In the genomic region with DNA sequence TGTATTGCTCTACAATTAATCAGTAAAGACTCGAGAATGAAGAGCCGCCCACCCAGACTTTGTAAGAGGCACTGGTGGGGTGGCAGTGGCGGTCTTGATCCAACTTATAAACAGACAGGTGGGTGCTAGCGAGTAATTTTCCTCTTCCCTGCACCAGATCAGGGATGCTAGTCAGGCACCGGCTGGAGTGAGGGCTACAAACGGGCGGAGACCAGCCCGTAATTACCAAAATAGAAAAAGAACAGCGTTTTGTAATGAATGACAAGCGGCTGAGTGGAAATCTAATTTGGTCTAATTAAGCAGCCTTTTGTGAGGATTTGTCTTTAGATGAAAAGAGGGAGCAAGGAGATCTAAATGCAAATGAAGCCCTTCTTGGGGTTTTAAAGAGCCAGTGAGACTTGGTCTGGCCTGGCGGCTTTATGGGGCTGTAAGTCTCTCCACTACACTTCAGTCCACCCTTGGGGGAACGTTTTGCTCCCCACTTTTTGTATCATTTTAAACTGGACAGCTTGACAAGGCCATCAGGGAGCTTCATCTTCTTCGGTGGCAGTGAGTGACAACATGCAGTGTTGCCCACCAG, we compare ENCODE assay signal across 21 mouse cellular contexts. TPM values are rescaled to one million over a fixed set of nuclear protein-coding genes. Genes with fewer than 3 reads are reported as not detected.
DNase-seq lines count a peak whose midpoint lies in the region; ATAC-seq lines count a peak whose summit lies in the region.
"Had no signal": no experiment of that assay in that cellular context is flagged by ENCODE, and none has a peak within 500 bp of the region (broad histone marks: within the 10 kb centered on the region; RNA-seq: fewer than 3 reads in every experiment).

No protein-coding gene starts in this region.

- H3K36me3 ChIP-seq in hindbrain, embryonic 13.5 days: no peaks in the 10 kb centered on the region
- no peaks in the 10 kb centered on the region for H3K36me3 ChIP-seq in hindbrain, embryonic 16.5 days (ENCODE audit: control insufficient read depth, insufficient read depth, low read length)
- no peaks in the 10 kb centered on the region for H3K36me3 ChIP-seq in midbrain, embryonic 13.5 days
- no peaks in the 10 kb centered on the region for H3K36me3 ChIP-seq in midbrain, embryonic 16.5 days (ENCODE audit: control insufficient read depth, insufficient read depth, low read length)
- H3K36me3 ChIP-seq in forebrain, embryonic 13.5 days (ENCODE audit: poor library complexity, severe bottlenecking): no peaks in the 10 kb centered on the region
- H3K36me3 ChIP-seq: intestine, embryonic 15.5 days; limb, embryonic 15.5 days; stomach, embryonic 15.5 days had no signal

- whole genome bisulfite sequencing in hindbrain, embryonic 13.5 days: 41% methylated on average over 13 of the region's 13 CpGs
- 37% methylated on average over 13 of the region's 13 CpGs for WGBS in hindbrain, embryonic 16.5 days
- WGBS in midbrain, embryonic 13.5 days: 33% methylated on average over 13 of the region's 13 CpGs
- 27% methylated on average over 13 of the region's 13 CpGs for WGBS in midbrain, embryonic 16.5 days
- 11% methylated on average over 13 of the region's 13 CpGs for WGBS in forebrain, embryonic 13.5 days

- no peak overlapping the region for H3K9ac ChIP-seq in hindbrain, embryonic 13.5 days
- no peak overlapping the region for H3K9ac ChIP-seq in hindbrain, embryonic 16.5 days (ENCODE audit: low read depth, low read length)
- no peak overlapping the region for H3K9ac ChIP-seq in midbrain, embryonic 13.5 days (replicated peaks)
- H3K9ac ChIP-seq in midbrain, embryonic 16.5 days (ENCODE audit: low read depth, low read length): no peak overlapping the region
- no peak overlapping the region for H3K9ac ChIP-seq in forebrain, embryonic 13.5 days
- H3K9ac ChIP-seq: intestine, embryonic 15.5 days; limb, embryonic 15.5 days; liver, embryonic 14.5 days; lung, embryonic 14.5 days; stomach, embryonic 15.5 days had no signal

- H3K27ac ChIP-seq in hindbrain, embryonic 13.5 days: peak overlapping the region; percentile 48; the same call in 1 of the 2 replicates
- no peak overlapping the region for H3K27ac ChIP-seq in hindbrain, embryonic 16.5 days (ENCODE audit: low read depth, low read length)
- no peak overlapping the region for H3K27ac ChIP-seq in midbrain, embryonic 13.5 days
- H3K27ac ChIP-seq in midbrain, embryonic 16.5 days (ENCODE audit: low read length): no peak overlapping the region
- H3K27ac ChIP-seq in forebrain, embryonic 13.5 days: no peak overlapping the region
- H3K27ac ChIP-seq: intestine, embryonic 15.5 days; limb, embryonic 15.5 days; liver, embryonic 14.5 days; stomach, embryonic 15.5 days had no signal

- ATAC-seq in hindbrain, embryonic 13.5 days (ENCODE audit: low FRiP score): no peak
- no peak for ATAC-seq in hindbrain, embryonic 16.5 days
- ATAC-seq in midbrain, embryonic 13.5 days: 0 out of 2 replicates have a peak, but pooled peaks have one; percentile 18
- no peak for ATAC-seq in midbrain, embryonic 16.5 days
- peak; percentile 67; the same call in 1 of the 2 replicates for ATAC-seq in forebrain, embryonic 13.5 days
- ATAC-seq in frontal cortex, adult (ENCODE audit: low TSS enrichment): no peak
- ATAC-seq: intestine, embryonic 15.5 days had no signal

- no peak overlapping the region for H3K4me2 ChIP-seq in hindbrain, embryonic 13.5 days
- no peak overlapping the region for H3K4me2 ChIP-seq in hindbrain, embryonic 16.5 days (ENCODE audit: low read length)
- no peak overlapping the region for H3K4me2 ChIP-seq in midbrain, embryonic 13.5 days (replicated peaks)
- no peak overlapping the region for H3K4me2 ChIP-seq in midbrain, embryonic 16.5 days (ENCODE audit: low read length)
- H3K4me2 ChIP-seq in forebrain, embryonic 13.5 days: peak overlapping the region; percentile 12
- H3K4me2 ChIP-seq: heart, embryonic 11.5 days; intestine, embryonic 15.5 days; limb, embryonic 15.5 days; lung, embryonic 14.5 days; stomach, embryonic 15.5 days had no signal

- peaks cover 82% of the 10 kb centered on the region for H3K27me3 ChIP-seq in hindbrain, embryonic 13.5 days
- H3K27me3 ChIP-seq in hindbrain, embryonic 16.5 days (replicated peaks; ENCODE audit: control insufficient read depth, insufficient read depth, low read length): peaks cover 8% of the 10 kb centered on the region; the same call in 1 of the 2 replicates
- peaks cover 71% of the 10 kb centered on the region for H3K27me3 ChIP-seq in midbrain, embryonic 13.5 days
- H3K27me3 ChIP-seq in midbrain, embryonic 16.5 days (ENCODE audit: control insufficient read depth, insufficient read depth, low read depth, low read length): peaks cover 3% of the 10 kb centered on the region; the same call in 1 of the 2 replicates
- H3K27me3 ChIP-seq in forebrain, embryonic 13.5 days: peaks cover 97% of the 10 kb centered on the region
- H3K27me3 ChIP-seq: intestine, embryonic 15.5 days; stomach, embryonic 15.5 days had no signal

- H3K9me3 ChIP-seq in hindbrain, embryonic 13.5 days: no peaks in the 10 kb centered on the region
- H3K9me3 ChIP-seq in hindbrain, embryonic 16.5 days (ENCODE audit: control insufficient read depth, low read length): no peaks in the 10 kb centered on the region
- no peaks in the 10 kb centered on the region for H3K9me3 ChIP-seq in midbrain, embryonic 13.5 days
- no peaks in the 10 kb centered on the region for H3K9me3 ChIP-seq in midbrain, embryonic 16.5 days (replicated peaks; ENCODE audit: control insufficient read depth, low read length, poor library complexity, severe bottlenecking)
- H3K9me3 ChIP-seq in forebrain, embryonic 13.5 days (replicated peaks): no peaks in the 10 kb centered on the region
- H3K9me3 ChIP-seq: intestine, embryonic 15.5 days; limb, embryonic 15.5 days; stomach, embryonic 15.5 days had no signal

- no peak overlapping the region for H3K4me3 ChIP-seq in hindbrain, embryonic 13.5 days
- no peak overlapping the region for H3K4me3 ChIP-seq in hindbrain, embryonic 16.5 days (ENCODE audit: low read length)
- H3K4me3 ChIP-seq in midbrain, embryonic 13.5 days (replicated peaks): no peak overlapping the region
- H3K4me3 ChIP-seq in midbrain, embryonic 16.5 days (ENCODE audit: low read depth, low read length): no peak overlapping the region
- H3K4me3 ChIP-seq in forebrain, embryonic 13.5 days: no peak overlapping the region
- H3K4me3 ChIP-seq: intestine, embryonic 15.5 days; limb, embryonic 15.5 days; stomach, embryonic 15.5 days had no signal

- peak; percentile 68 for DNase-seq in retina, postnatal 1 day
- DNase-seq: adrenal gland, postnatal 25 days; cerebellum, adult 9-10 months; gastrocnemius, postnatal 14 days; heart, adult 11 months; kidney, adult 8-10 months; kidney, postnatal 10 days; lung, embryonic 14.5 days; thymus, adult 18-20 months; thymus, postnatal 36 days had no signal

- H3K4me1 ChIP-seq in hindbrain, embryonic 13.5 days (replicated peaks): peaks cover 29% of the 10 kb centered on the region
- peaks cover 3% of the 10 kb centered on the region; the same call in 1 of the 2 replicates for H3K4me1 ChIP-seq in hindbrain, embryonic 16.5 days (ENCODE audit: control insufficient read depth, insufficient read depth, low read depth, low read length)
- H3K4me1 ChIP-seq in midbrain, embryonic 13.5 days (replicated peaks): peaks cover 57% of the 10 kb centered on the region
- peaks cover 24% of the 10 kb centered on the region for H3K4me1 ChIP-seq in midbrain, embryonic 16.5 days (ENCODE audit: control insufficient read depth, insufficient read depth, low read length)
- H3K4me1 ChIP-seq in forebrain, embryonic 13.5 days: peaks cover 38% of the 10 kb centered on the region
- H3K4me1 ChIP-seq: intestine, embryonic 15.5 days; limb, embryonic 15.5 days; stomach, embryonic 15.5 days had no signal

RNA-seq across cellular contexts. Expression of a gene that starts 48.3 kb away (rescaled TPM):
- 0.18 and 0.22 TPM in 2 replicates for polyA plus RNA-seq in hindbrain, embryonic 13.5 days (2015; fragmentation: Nextera tagmentation; extraction: Ambion mirVana)
- polyA plus RNA-seq in hindbrain, embryonic 16.5 days (2015; fragmentation: Nextera tagmentation; extraction: Ambion mirVana): 0.65 and 1.0 TPM in 2 replicates
- 0.48 and 0.63 TPM in 2 replicates for polyA plus RNA-seq in midbrain, embryonic 13.5 days (2015; fragmentation: Nextera tagmentation; extraction: Ambion mirVana)
- polyA plus RNA-seq in midbrain, embryonic 16.5 days (2015; fragmentation: Nextera tagmentation; extraction: Ambion mirVana): 1.2 and 1.5 TPM in 2 replicates
- 0.25 TPM in 2 replicates for polyA plus RNA-seq in forebrain, embryonic 13.5 days (2015; fragmentation: Nextera tagmentation; extraction: Ambion mirVana)

RNA-seq across cellular contexts. Expression of a gene that starts 53.5 kb away (rescaled TPM):
- 8.4 and 10.1 TPM in 2 replicates for polyA plus RNA-seq in hindbrain, embryonic 13.5 days (2015; fragmentation: Nextera tagmentation; extraction: Ambion mirVana)
- polyA plus RNA-seq in hindbrain, embryonic 16.5 days (2015; fragmentation: Nextera tagmentation; extraction: Ambion mirVana): 6.7 and 7.7 TPM in 2 replicates
- polyA plus RNA-seq in midbrain, embryonic 13.5 days (2015; fragmentation: Nextera tagmentation; extraction: Ambion mirVana): 10.1 and 10.4 TPM in 2 replicates
- polyA plus RNA-seq in midbrain, embryonic 16.5 days (2015; fragmentation: Nextera tagmentation; extraction: Ambion mirVana): 7.3 and 7.7 TPM in 2 replicates
- 10.2 and 11.1 TPM in 2 replicates for polyA plus RNA-seq in forebrain, embryonic 13.5 days (2015; fragmentation: Nextera tagmentation; extraction: Ambion mirVana)

Comparison
In these comparisons a context has a peak if more than half of its experiments do, and no peak if none do; other contexts are left out.
1. ATAC-seq: peak in midbrain, embryonic 13.5 days (single experiment) and forebrain, embryonic 13.5 days (single experiment); none in hindbrain, embryonic 13.5 days (single experiment), hindbrain, embryonic 16.5 days (single experiment), midbrain, embryonic 16.5 days (single experiment) and frontal cortex, adult (single experiment).